Mouse (Mus musculus): Measurements from ENCODE around the gene Gm15319.
"Not testable (repeated sequence)": the region's sequence is repeated elsewhere in the genome, so short reads cannot be mapped to it uniquely, and the experiment has no call there.

DNA sequence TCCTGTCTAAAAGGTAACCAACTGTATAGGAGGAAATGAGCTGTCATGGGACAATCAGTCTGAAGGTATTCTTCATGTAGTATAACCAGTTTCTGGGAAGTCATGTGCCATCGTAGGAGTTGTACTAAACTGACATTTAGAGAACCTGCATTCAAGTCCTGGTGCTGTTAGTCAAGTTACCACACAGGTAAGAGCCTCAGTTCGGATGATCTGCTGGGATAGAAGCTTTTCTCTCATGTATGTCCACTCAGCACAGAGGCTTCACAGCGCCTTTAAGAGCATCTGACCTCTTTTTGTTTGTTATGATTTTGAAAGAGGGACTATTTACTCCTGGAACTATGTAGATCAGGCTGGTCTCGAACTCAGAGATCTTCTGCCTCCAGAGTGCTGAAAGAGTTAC is 67.1 kb downstream of the Gm15319 start:
- not testable (repeated sequence) for TF ChIP-seq CTCF (IDR thresholded peaks at IDR 0.05; ENCODE audit: control insufficient read depth, insufficient read depth, low read length); POLR2A (IDR thresholded peaks at IDR 0.05; ENCODE audit: borderline replicate concordance, control insufficient read depth, low read depth, low read length)

Measured in bone marrow, adult 2 months (tissue).